Mouse (Mus musculus): ENCODE data around the gene Map3k4.
"Not testable (repeated sequence)": the region's sequence is repeated elsewhere in the genome, so short reads cannot be mapped to it uniquely, and the experiment has no call there.

The Map3k4 gene

GRCm38 (mm10) chr17:12265969-12266925 is 52.3 kb downstream of the Map3k4 start:
- no peak for DNase-seq

GRCm38 (mm10) chr17:12264293-12264692 is 54.3 kb downstream of the Map3k4 start:
- DNase-seq, result no peak

- no peak for DNase-seq
Observed at GRCm38 (mm10) chr17:12263787-12264186, 54.8 kb downstream of the Map3k4 start.

GRCm38 (mm10) chr17:12262851-12263250 is 55.7 kb downstream of the Map3k4 start:
- no peak for DNase-seq

- DNase-seq, result no peak
Observed at GRCm38 (mm10) chr17:12261887-12262286, 56.7 kb downstream of the Map3k4 start.

GRCm38 (mm10) chr17:12261376-12261775 is 57.2 kb downstream of the Map3k4 start:
- no peak for DNase-seq

- DNase-seq, result no peak
Observed at GRCm38 (mm10) chr17:12259957-12260356, 58.6 kb downstream of the Map3k4 start.

GRCm38 (mm10) chr17:12258517-12258916 is 60.1 kb downstream of the Map3k4 start:
- no peak for DNase-seq

- no peak for DNase-seq
Observed at GRCm38 (mm10) chr17:12256142-12256541, 62.5 kb downstream of the Map3k4 start.

- no peak for DNase-seq
Observed at GRCm38 (mm10) chr17:12250581-12250980, 68.0 kb downstream of the Map3k4 start.

GRCm38 (mm10) chr17:12249783-12250504 is 68.7 kb downstream of the Map3k4 start:
- peak; percentile 45 for DNase-seq

- DNase-seq, result no peak
Observed at GRCm38 (mm10) chr17:12240701-12241100, 77.9 kb downstream of the Map3k4 start.

GRCm38 (mm10) chr17:12232724-12233123 is 85.9 kb downstream of the Map3k4 start:
- DNase-seq, result no peak

GRCm38 (mm10) chr17:12231087-12231486 is 87.5 kb downstream of the Map3k4 start:
- no peak for DNase-seq

GRCm38 (mm10) chr17:12230167-12230566 is 88.4 kb downstream of the Map3k4 start:
- DNase-seq, result no peak

GRCm38 (mm10) chr17:12229756-12230155 is 88.8 kb downstream of the Map3k4 start:
- DNase-seq, result no peak

- DNase-seq, result no peak
Observed at GRCm38 (mm10) chr17:12228471-12228870, 90.1 kb downstream of the Map3k4 start.

GRCm38 (mm10) chr17:12228001-12228400 is 90.6 kb downstream of the Map3k4 start:
- DNase-seq, result no peak

GRCm38 (mm10) chr17:12226551-12226950 is 92.0 kb downstream of the Map3k4 start:
- peak; percentile 59 for DNase-seq

GRCm38 (mm10) chr17:12225227-12225626 is 93.4 kb downstream of the Map3k4 start:
- DNase-seq, result no peak

GRCm38 (mm10) chr17:12224551-12224950 is 94.0 kb downstream of the Map3k4 start:
- DNase-seq, result not testable (repeated sequence)

GRCm38 (mm10) chr17:12224145-12224544 is 94.5 kb downstream of the Map3k4 start:
- DNase-seq, result no peak

GRCm38 (mm10) chr17:12223682-12224081 is 94.9 kb downstream of the Map3k4 start:
- no peak for DNase-seq

- no peak for DNase-seq
Observed at GRCm38 (mm10) chr17:12221926-12222325, 96.7 kb downstream of the Map3k4 start.
